Mouse (Mus musculus) left cerebral cortex, adult 11 months (tissue): ENCODE data around the gene Gpr183.

Experiments used
- DNase-seq: peaks from one replicate; pipeline ENCODE4 v3.0.0; 2022; ENCODE audit warnings: low spot score

Gene Gpr183

DNA sequence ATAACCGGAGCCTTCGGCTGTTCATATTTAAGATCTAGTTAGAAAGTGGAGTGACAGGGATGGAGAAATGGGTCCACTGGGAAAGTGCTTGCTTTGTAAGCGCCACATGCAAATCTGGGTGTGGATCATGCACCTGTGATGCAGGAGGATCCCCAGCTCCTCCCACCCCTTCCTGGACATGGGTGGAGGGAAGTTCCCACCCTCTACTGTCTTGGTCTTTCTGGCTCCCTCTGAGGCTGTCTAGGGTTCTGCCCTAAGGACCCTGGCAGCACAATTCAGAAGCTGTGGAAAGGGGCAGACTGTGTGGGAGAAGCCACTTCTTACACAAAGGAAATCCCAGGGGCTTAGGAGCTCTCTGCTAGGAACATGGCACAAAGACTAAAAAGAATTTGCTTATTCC is 33.4 kb downstream of the Gpr183 start:
- no peak for DNase-seq

DNA sequence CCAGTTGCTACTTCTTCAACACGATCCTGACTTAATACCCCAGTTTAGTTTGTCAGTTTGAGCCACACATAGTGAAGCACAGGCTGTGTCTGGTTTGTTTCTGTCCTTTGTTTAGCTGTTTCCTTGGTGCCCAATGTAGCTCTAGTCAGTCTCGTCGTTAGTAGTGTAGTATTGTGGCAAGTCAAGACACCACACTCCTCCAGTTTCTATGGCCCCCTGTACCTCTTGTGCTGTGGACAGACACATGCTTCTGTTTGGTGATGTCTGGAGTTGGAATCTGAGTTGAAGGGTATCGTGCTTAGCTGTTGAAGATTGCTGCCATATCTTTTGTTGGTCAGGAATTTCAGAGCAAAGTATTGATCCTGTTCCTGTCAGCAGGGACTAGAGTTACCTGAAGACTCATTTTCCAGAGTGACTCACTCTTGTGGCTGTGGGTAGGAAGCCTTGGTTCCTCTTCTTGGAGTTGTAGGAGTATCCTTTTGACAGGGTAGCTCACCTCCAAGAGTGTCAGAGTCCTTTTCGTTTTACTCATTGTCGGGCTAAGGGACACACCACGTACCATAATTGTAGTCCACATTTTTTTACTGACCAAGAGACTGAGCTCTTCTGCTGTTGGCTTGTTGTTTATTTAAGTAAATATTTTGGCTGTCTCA is 34.1 kb downstream of the Gpr183 start:
- DNase-seq: no peak

- DNase-seq: no peak
These were observed 35.6 kb downstream of the Gpr183 start for GRCm38 (mm10) chr14:121929243-121929951.

GRCm38 (mm10) chr14:121928375-121929137 is 36.4 kb downstream of the Gpr183 start:
- no peak for DNase-seq

DNA sequence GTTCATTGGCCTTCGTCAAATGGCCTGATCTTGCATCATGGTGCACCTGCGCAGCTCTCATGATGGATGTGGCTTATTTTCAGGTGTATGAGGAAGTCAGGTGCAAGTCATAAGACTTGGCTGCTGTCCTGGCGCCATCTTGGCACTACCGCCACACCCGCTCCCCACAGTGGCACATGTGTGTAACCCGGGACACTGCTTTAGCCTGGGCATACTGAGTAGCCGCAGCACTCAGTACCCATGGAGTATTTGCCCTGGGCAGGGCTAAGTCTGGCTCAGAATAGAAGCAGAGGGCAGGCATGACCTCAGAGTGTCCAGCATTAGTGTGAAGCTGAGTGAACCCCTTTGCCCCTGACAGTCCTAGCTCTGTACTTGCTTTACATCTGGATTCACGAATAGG is 37.5 kb downstream of the Gpr183 start:
- DNase-seq: no peak

GRCm38 (mm10) chr14:121926901-121927300 is 38.1 kb downstream of the Gpr183 start:
- no peak for DNase-seq

- no peak for DNase-seq
These were observed 40.1 kb downstream of the Gpr183 start for GRCm38 (mm10) chr14:121924876-121925275.

GRCm38 (mm10) chr14:121922731-121923130 is 42.3 kb downstream of the Gpr183 start:
- no peak for DNase-seq

GRCm38 (mm10) chr14:121922016-121922415 is 43.0 kb downstream of the Gpr183 start:
- DNase-seq: no peak

- no peak for DNase-seq
These were observed 44.4 kb downstream of the Gpr183 start for GRCm38 (mm10) chr14:121920511-121921124.

DNA sequence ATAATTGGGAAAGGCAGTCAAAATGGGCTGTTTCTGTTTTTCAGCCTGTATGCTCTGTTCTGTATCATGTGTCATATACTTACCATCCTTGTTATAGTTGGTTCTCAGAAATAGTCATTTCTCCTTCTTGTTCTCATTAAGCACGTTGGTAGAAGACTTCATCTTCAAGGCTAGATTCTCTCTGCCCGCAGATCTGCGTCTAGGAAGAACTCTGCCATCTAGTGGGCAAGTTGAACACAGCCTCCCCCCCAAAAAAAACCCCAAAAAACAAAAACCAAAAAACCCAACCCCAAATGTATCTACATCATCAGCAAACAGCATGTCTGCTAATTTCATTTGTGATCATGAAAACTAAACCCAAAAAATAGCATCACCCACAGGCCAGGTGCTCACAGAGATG is 45.2 kb downstream of the Gpr183 start:
- DNase-seq: no peak

GRCm38 (mm10) chr14:121918266-121918665 is 46.7 kb downstream of the Gpr183 start:
- DNase-seq: no peak

DNA sequence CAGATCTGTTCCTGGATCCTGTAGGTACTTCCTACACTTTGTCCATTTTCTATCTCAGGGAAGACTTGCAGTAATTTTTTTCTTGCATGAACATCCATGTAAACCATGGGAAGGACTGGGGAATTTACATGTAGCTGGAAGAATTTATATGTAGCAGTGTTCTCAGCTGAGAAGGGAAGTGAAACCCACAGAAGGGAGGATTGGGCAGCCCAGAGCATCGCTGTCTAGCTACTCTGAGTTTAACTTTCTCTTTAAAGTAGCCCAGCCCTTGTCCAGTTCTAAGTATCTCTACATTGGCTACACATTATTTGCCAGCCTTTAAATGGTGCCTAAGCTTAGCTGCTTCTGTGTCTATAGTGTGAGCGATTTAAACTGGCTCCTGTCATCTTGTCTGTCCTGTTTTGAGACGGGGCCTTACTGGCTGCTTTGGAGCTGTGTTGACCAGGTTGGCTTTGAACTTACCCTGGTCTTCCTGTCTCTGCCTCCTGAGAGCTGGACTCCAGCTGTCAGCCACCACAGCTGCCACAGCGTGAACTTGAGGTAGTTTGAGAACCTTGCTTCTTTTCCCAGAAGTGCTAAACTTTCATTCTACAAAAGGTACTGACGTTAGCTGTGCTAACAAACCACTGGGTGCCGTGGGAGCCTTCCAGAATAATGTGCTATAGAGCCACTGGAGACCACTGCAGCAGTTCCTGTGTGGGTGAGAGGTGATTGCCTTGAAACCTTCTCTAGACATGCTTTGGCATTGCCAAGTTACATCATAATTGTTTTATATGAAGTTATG is 48.5 kb downstream of the Gpr183 start:
- no peak for DNase-seq

DNA sequence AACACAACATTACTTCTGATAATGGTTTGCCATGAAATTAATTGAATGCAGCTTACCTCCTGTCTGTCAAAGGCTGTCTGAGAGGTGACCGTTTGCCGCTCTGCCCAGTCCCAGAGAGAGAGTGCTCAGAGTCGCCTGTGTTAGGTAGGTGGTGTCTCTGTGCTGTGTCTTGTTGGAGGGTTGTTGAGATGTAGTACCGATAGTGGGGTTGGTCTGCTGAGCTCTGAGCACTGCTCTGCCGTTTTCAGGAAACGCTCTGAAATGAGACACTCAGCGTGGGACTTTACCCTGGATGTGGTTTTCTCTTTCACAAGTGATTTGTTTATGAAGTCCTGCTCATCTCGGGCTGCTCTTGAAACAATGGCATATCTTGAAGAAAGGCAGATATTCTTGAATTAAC is 49.4 kb downstream of the Gpr183 start, which contains the start of gene Gpr18:
Gpr18 (minus strand) TSS at position 161 of the 400 bp plus-strand sequence.
- no peak for DNase-seq

DNA sequence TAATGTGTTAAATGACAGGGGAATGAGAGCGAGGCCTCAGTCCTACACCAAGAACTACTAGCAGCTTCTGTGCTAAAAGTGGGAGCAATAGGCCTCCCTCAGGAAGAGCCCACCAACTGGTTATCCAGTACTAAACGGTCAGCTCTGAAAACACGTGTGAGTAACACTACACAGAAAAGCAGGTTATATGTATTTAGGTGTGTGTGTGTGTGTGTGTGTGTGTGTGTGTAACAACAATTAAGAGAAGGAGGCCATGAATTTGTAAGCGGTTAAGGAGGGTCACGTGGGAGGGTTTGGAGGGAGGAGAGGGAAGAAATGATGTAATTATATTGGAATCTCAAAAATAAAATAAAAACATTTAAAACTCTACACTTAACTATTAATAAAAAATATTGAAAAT is 49.9 kb downstream of the Gpr183 start:
- no peak for DNase-seq

DNA sequence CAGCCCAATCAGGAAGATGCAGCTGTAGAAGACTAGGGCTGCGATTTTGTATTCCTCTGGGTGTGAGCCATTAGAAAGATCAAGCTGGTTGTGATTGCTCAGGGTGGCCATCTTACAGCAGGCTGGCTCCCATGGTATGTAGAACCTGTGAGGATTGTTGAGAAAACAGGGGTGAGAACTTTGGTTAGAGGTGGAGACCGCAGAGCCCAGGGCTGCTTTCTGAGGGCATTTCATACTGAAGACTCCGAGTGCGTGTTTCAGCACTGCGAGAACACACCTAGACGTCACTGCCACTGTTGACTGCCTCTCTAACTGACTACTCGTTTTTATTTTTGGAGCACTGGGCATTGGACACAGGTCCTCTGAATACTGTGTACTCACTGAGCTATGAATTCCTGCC is 52.5 kb downstream of the Gpr183 start:
- no peak for DNase-seq

- DNase-seq: no peak
These were observed 55.1 kb downstream of the Gpr183 start for GRCm38 (mm10) chr14:121909868-121910267.

- no peak for DNase-seq
These were observed 57.9 kb downstream of the Gpr183 start for GRCm38 (mm10) chr14:121906992-121907681.

DNA sequence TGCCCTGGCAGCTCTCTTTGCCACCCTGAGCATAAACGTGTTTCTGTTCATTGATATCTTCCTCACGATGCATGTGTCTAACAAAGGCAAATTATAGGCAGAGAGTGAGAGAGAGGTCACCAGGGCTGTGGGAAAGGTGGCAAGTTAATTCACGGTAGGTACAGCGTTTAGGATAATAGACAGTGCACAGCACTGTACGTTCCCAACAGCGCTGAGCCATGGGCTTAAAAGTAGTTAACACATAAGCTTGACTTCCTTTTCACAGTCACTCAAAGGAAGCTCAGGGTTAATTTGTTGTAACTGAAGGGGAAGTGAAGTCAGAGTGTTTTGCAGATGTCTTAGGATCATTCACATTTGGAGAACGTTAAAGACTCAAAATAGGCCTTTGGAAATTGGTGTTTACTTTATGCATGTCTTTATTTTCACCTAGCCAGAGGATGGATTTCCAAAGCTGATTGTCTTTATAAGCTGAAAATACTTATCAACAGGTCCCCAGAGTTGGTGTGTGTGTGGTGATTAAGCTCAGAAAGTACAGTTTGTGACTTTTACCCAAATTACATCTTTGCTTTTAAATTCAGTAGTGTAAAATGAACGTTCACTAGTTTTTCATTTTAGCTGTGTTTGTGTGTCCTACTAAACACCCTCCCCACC is 58.5 kb downstream of the Gpr183 start:
- DNase-seq: no peak

DNA sequence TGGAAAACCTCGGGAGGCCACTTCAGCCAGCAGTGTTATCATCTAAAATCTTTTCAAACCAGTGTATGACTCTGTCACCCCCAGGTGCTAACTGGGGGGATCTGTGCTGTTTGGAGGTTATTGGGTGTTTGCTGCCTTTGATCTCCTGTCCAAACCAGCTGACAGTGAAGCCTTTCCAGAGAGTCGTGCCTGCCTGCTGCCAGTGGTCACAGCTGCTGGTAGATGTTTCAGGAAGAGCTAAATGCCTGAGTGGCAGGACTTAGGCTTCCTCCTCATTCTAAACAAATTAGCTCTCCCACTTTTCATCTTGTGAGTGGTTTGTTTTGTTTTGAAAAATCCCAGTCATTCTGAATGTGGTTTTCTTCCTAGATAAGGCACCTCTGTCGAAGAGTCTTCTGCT is 60.2 kb downstream of the Gpr183 start:
- DNase-seq: no peak
